Mouse (Mus musculus): ENCODE results near the gene Stard13.

- TF ChIP-seq CTCF (IDR thresholded peaks at IDR 0.05 in 2 of 3, conservative IDR thresholded peaks at IDR 0.05 in 1 of 3; ENCODE audit: control insufficient read depth in 1 of 3, insufficient read depth in 1 of 3, low read depth in 2 of 3, low read length in 3 of 3, poor library complexity in 1 of 3, severe bottlenecking in 1 of 3) (no peak), ZNF384 (IDR thresholded peaks at IDR 0.05; ENCODE audit: low read depth, low read length) (no peak), EP300 (IDR thresholded peaks at IDR 0.05; ENCODE audit: low read depth in 1 of 2, low read length in 2 of 2) (no peak)
Observed at GRCm38 (mm10) chr5:151052331-151052730, 181.3 kb downstream of the Stard13 start.

All from MEL (cell line).